Mouse (Mus musculus) bone marrow, adult 2 months (tissue): ENCODE measurements at regions not wholly inside any gene's neighbourhood (a gene's known extent, or its start where the extent isn't known, plus 50 kb on each side); places are given as distances from the start of the nearest gene placed in this dataset.

Source experiments
- H3K27ac ChIP-seq: fragments of 200-500 bp; 2 replicates; pipeline ENCODE4 v1.5.1; 2012; ENCODE audit warnings: low read depth, mild to moderate bottlenecking, control low read depth, inconsistent platforms, low read length; ENCODE audit not compliant: control insufficient read depth, poor library complexity, insufficient read depth
- H3K4me1 ChIP-seq: fragments of 200-500 bp; 2 replicates; pipeline ENCODE4 v1.6.1; 2011; ENCODE audit warnings: low read length; ENCODE audit not compliant: control insufficient read depth, insufficient read depth
- H3K4me3 ChIP-seq: fragments of 200-500 bp; replicated peaks from 2 replicates; pipeline ENCODE3; 2011; ENCODE audit warnings: mild to moderate bottlenecking, low read depth, low read length, control low read depth; ENCODE audit not compliant: control insufficient read depth
- CTCF ChIP-seq: fragments of 200-500 bp; IDR thresholded peaks from 2 replicates; pipeline ENCODE4 v1.5.1; 2011; ENCODE audit warnings: low read length, control low read depth; ENCODE audit not compliant: control insufficient read depth, insufficient read depth
- POLR2A ChIP-seq: fragments of 200-500 bp; IDR thresholded peaks from 2 replicates; pipeline ENCODE4 v1.6.1; 2011; ENCODE audit warnings: low read depth, mild to moderate bottlenecking, control low read depth, low read length, borderline replicate concordance; ENCODE audit not compliant: control insufficient read depth
- WGBS: fragments of 180-500 bp; shearing (Covaris S2); methylation state at CpG from one replicate; pipeline ENCODE4 v1.1.7; 2018; 5-methylcytosine and 5-hydroxymethylcytosine counted together

DNA sequence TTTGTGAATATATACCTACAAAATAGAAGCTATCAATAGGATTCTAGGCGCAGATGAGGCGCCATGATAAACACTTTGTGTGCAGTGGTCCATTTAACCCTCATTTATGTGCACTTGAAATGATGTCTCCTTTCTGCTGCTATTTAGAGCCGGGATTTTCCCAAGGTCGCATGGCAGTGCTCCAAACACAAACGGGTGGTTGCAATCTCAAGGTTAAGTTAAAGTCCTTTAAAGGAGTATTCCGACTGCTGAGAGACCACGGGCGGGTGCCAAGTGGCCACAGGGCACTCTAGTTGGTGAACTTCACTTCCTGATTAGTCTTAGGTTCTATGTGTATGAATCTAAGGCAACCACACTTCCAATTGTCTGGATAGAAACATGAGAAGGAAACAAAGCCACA lies 309.6 kb downstream of the Adgrl2 start:
- TF ChIP-seq CTCF (no peak), POLR2A (no peak)
- Histone ChIP-seq H3K27ac (no peak overlapping the region), H3K4me1 (no peaks in the 10 kb centered on the region), H3K4me3 (no peak overlapping the region)
- 78% methylated on average over 8 of the region's 8 CpGs for WGBS

DNA sequence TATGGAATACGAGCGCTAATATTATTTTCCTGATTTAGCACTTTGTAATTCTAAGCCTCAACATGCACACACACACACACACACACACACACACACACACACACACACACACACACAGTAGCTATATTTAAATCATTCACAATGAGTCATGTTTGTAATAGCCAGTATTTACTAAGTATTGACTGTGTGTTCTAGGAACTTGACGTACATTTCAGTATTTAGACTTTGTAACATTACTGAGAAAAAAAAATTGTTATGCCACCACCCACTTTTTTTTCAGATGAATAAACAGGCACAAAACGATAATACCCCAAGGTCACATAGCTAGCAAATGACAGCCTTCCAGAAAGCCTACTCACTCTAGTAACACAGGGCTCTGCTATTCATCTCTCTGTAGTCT lies 310.3 kb downstream of the Adgrl2 start:
- TF ChIP-seq POLR2A, result no peak
- no peak for TF ChIP-seq CTCF
- no peak overlapping the region for H3K27ac ChIP-seq
- no peak overlapping the region for H3K4me3 ChIP-seq
- 88% methylated on average over 4 of the region's 4 CpGs for WGBS
- no peaks in the 10 kb centered on the region for H3K4me1 ChIP-seq

DNA sequence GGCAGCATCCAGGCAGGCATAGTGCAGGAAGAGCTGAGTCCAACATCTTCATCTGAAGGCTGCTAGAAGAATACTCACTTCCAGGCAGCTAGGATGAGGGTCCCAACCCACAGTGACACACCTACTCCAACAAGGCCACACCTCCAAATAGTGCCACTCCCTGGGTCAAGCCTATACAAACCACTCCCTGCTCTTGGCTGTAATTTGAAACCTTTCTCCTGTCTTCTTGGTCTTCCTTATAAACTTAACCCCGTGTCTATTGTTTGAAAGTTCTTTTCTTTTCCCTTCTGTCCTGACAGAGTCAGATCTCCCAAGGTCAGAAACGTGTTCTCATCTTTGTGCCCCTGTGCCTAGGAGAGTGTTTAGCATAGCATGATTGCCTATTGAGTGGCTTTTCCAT lies 311.2 kb downstream of the Adgrl2 start:
- H3K4me1 ChIP-seq, result no peaks in the 10 kb centered on the region
- no peak overlapping the region for H3K4me3 ChIP-seq
- 60% methylated on average over 2 of the region's 2 CpGs for WGBS
- TF ChIP-seq POLR2A (no peak), CTCF (no peak)
- no peak overlapping the region for H3K27ac ChIP-seq

DNA sequence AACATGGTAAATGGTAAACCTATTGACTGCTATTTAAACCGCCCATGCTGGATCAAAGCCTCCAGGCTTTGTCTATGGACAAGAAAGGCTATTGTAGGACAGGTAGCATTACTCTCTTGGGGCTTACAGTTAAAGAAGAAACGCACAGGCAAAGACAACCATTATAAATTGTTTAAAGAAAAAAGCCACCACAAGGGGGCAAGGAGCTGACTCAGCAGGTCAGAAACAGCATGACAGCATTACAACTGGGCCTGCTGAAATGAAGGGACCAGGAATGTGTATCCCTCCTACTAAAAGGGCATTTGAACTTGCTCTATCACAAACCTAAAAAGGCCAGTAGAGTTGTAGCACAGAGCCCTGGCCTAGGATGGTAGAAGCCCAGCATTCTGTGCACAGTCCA lies 314.3 kb downstream of the Adgrl2 start:
- TF ChIP-seq POLR2A, result no peak
- TF ChIP-seq CTCF, result no peak
- WGBS, result 62% methylated on average over 2 of the region's 2 CpGs
- Histone ChIP-seq H3K4me1 (no peaks in the 10 kb centered on the region), H3K4me3 (no peak overlapping the region), H3K27ac (no peak overlapping the region)

DNA sequence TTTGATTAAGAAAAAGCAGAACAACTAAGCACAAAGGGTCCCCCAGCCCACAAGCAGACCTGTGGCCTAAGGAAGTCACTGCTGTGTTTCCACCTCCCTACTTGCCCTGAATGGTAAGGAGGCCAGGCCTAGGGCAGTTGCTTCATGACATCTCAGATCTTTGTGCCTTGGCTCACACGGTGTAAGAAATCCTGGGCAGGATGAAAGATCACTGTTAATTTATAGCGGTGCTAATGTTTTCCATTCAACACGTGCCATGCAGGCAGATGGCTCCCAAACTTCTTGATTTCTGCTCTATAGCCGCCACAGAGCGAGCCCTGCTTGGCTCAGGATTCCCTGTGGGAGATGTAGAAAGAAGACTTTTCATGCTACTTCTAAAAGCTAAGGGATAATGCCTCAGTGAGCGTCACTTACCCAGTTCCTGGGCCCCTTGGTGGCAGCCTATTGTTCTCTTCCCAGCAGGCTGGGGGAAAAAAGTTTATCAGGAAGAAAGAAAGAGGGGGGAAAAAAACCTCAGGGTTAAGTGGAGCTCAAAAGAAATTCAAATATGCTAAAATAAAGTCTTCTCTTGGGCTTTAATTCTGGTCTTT lies 327.4 kb downstream of the Adgrl2 start:
- H3K4me1 ChIP-seq, result no peaks in the 10 kb centered on the region
- no peak for TF ChIP-seq CTCF
- TF ChIP-seq POLR2A, result no peak
- no peak overlapping the region for H3K4me3 ChIP-seq
- WGBS, result 67% methylated on average over 6 of the region's 6 CpGs
- H3K27ac ChIP-seq, result no peak overlapping the region

DNA sequence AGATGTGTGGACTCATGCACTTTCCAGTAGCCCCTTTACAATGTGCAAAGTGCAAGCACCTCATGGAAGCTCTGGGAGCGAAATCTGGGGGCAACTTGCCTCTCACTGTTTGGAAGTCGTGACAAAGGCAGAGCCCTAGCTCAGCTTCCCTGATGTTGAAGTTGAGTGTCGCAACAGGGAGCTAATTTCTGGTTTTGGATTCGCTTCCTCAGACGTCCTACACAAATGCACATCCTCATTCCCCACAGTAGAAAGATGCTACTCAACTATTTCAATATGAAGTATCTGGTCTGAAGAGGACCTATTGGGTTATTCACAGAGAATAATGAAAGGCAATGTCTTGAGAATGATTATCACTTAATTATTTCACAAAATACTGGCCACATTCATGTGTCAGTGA lies 331.3 kb downstream of the Adgrl2 start:
- no peak overlapping the region for H3K27ac ChIP-seq
- H3K4me3 ChIP-seq, result no peak overlapping the region
- no peaks in the 10 kb centered on the region for H3K4me1 ChIP-seq
- WGBS, result 67% methylated on average over 5 of the region's 5 CpGs
- TF ChIP-seq POLR2A (no peak), CTCF (no peak)

DNA sequence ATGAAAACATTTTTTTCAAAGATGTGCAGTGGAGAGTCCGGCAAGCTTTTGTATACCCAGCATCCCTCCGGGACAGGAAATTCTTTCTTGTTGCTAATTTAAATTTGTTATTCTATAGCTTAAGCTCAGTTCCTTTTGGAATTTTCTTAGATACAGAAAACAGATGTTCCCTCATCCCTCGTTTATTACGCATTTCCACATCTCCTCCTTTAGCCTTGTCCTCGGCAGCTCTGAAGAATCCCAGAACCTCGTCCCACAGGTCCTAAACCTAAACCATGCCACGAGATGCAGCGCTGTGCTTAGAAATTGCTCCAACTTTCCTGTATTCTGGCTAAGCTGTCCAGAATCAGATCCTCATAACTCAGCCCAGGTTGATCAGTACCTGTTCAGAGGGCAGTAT lies 332.0 kb downstream of the Adgrl2 start:
- WGBS, result 88% methylated on average over 8 of the region's 8 CpGs
- TF ChIP-seq POLR2A (no peak), CTCF (no peak)

DNA sequence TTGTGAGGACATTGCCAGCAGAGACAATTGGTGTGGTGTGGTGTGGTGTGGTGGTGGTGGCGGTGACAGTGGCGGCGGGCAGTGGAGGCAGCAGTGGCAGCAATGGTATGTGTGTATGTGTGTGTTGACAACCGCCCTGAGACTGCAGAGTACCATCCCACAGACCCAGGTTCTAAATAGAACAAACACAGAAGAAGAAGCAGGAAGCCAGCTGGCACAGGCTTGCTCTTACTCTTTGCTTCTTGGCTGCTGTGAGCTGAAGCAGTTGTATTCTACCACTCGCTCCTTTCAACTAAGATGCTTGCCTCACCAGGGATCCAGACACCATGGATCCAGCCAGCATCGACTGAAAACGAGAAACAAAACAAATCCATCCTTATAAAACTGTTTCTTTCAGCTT lies 334.2 kb downstream of the Adgrl2 start:
- WGBS, result 85% methylated on average over 7 of the region's 7 CpGs
- no peaks in the 10 kb centered on the region for H3K4me1 ChIP-seq
- no peak overlapping the region for H3K27ac ChIP-seq
- TF ChIP-seq CTCF, result no peak
- no peak for TF ChIP-seq POLR2A
- H3K4me3 ChIP-seq, result no peak overlapping the region

More for the DNA sequence above, 332.0 kb downstream of the Adgrl2 start:
- H3K4me1 ChIP-seq, result no peaks in the 10 kb centered on the region
- no peak overlapping the region for H3K4me3 ChIP-seq
- no peak overlapping the region for H3K27ac ChIP-seq

DNA sequence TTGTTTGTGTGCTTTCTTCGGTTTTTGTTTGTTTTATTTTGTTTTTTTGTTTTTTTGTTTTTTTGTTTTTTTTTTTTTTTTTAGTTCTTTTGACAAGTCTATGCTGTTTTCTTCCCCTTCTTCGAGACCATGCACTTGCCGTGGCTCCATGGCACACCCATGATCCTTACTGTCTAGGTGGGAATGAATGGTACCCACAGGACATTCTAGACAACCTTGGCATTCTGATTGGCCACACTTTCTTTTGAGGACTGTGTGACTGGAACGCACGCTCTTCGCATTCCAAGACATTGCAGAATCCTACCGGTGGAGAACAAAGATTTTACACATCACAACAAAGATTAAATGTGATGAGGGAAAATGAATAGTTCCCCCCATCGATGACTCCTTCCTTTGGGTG lies 340.1 kb downstream of the Adgrl2 start:
- Histone ChIP-seq H3K27ac (no peak overlapping the region), H3K4me3 (no peak overlapping the region), H3K4me1 (no peaks in the 10 kb centered on the region)
- TF ChIP-seq POLR2A, result no peak
- TF ChIP-seq CTCF, result no peak
- 84% methylated on average over 8 of the region's 8 CpGs for WGBS
